Mouse (Mus musculus) induced T-regulatory cell, adult 2 months (primary cell): ENCODE results near the gene Olfr739.

Experiments
- DNase-seq: peaks from one replicate; pipeline ENCODE4 v3.0.0-alpha.2; 2012; ENCODE audit warnings: low read depth

Gene Olfr739

GRCm38 (mm10) chr14:50418326-50418725 lies at the start of gene Olfr739:
Gene Olfr739, plus strand, starts transcription at chr14:50418626.
- no peak for DNase-seq

- DNase-seq, result no peak
Observed at GRCm38 (mm10) chr14:50380863-50381262, 37.6 kb upstream of the Olfr739 start, which contains the start of gene Olfr736. Gene Olfr736, plus strand, starts transcription at chr14:50381163.

- DNase-seq, result no peak
Observed at GRCm38 (mm10) chr14:50407268-50407667, 11.2 kb upstream of the Olfr739 start, which contains the start of gene Olfr738. Gene Olfr738, plus strand, starts transcription at chr14:50407568.

- no peak for DNase-seq
Observed at GRCm38 (mm10) chr14:50445245-50445644, 26.8 kb downstream of the Olfr739 start, which contains the start of gene Olfr740. Gene Olfr740, plus strand, starts transcription at chr14:50445545.

GRCm38 (mm10) chr14:50472438-50472837 lies 54.0 kb downstream of the Olfr739 start, which contains the start of gene Olfr741:
Gene Olfr741, plus strand, starts transcription at chr14:50472738.
- DNase-seq, result no peak
